Mouse (Mus musculus) cerebellum, adult 2 months (tissue): ENCODE measurements around the gene Fermt3.

Source experiments
- CTCF ChIP-seq: fragments of 200-500 bp; IDR thresholded peaks from 2 replicates; pipeline ENCODE4 v1.5.1; 2011; ENCODE audit warnings: low read depth, mild to moderate bottlenecking, control low read depth, low read length, moderate library complexity, borderline replicate concordance; ENCODE audit not compliant: insufficient read depth
- POLR2A ChIP-seq: fragments of 200-500 bp; IDR thresholded peaks from 2 replicates; pipeline ENCODE4 v1.6.1; 2011; ENCODE audit warnings: low read length, control low read depth, borderline replicate concordance; ENCODE audit not compliant: insufficient read depth

- TF ChIP-seq CTCF (no peak), POLR2A (no peak)
Observed at GRCm38 (mm10) chr19:6973581-6974190, 45.6 kb downstream of the Fermt3 start.
